Mouse (Mus musculus) stomach, embryonic 16.5 days (tissue): ENCODE results near the gene Exosc6. TPM values are rescaled to one million over a fixed set of nuclear protein-coding genes. Genes with fewer than 3 reads are reported as not detected.

Experiments
- ATAC-seq: fragments of 200-750 bp; cut with Nextera tagmentation; 2 replicates; pipeline ENCODE4 v1.8.0; 2017; ENCODE audit warnings: moderate number of reproducible peaks, moderate TSS enrichment; ENCODE audit not compliant: insufficient read depth, low FRiP score
- H3K27ac ChIP-seq: fragments of 300-500 bp; sonication (generic); 2 replicates; pipeline ENCODE4 v1.5.1; 2014; ENCODE audit warnings: low read length
- H3K27me3 ChIP-seq: fragments of 300-500 bp; sonication (generic); 2 replicates; pipeline ENCODE4 v1.6.1; 2014; ENCODE audit warnings: low read length, control low read depth, mixed read lengths; ENCODE audit not compliant: control insufficient read depth, insufficient read depth
- H3K36me3 ChIP-seq: fragments of 300-500 bp; sonication (generic); 2 replicates; pipeline ENCODE4 v1.6.1; 2014; ENCODE audit warnings: low read length; ENCODE audit not compliant: control insufficient read depth, insufficient read depth
- H3K4me1 ChIP-seq: fragments of 300-500 bp; sonication (generic); 2 replicates; pipeline ENCODE4 v1.6.1; 2014; ENCODE audit warnings: low read length, control low read depth, mixed read lengths; ENCODE audit not compliant: control insufficient read depth, insufficient read depth
- H3K4me2 ChIP-seq: fragments of 300-500 bp; sonication (generic); 2 replicates; pipeline ENCODE4 v1.6.1; 2014; ENCODE audit warnings: low read depth, low read length, mixed read lengths
- H3K4me3 ChIP-seq: fragments of 300-500 bp; sonication (generic); replicated peaks from 2 replicates; pipeline ENCODE4 v1.5.1; 2014; ENCODE audit warnings: mild to moderate bottlenecking, low read length
- H3K9ac ChIP-seq: fragments of 300-500 bp; sonication (generic); 2 replicates; pipeline ENCODE4 v1.6.1; 2014; ENCODE audit warnings: low read length
- H3K9me3 ChIP-seq: fragments of 300-500 bp; sonication (generic); replicated peaks from 2 replicates; pipeline ENCODE4 v1.6.1; 2016; ENCODE audit warnings: low read length, control low read depth; ENCODE audit not compliant: control insufficient read depth
- WGBS: fragments of 180-500 bp; shearing (Covaris S2); extraction: QIAGEN DNeasy Blood & Tissue Kit; methylation state at CpG from one replicate; pipeline ENCODE4 v1.1.7; 2014; 5-methylcytosine and 5-hydroxymethylcytosine counted together
- polyA plus RNA-seq: library from polyadenylated mRNA; unstranded; fragments of >200 nt; fragmentation: Nextera tagmentation; extraction: Ambion mirVana; gene quantifications from 2 replicates; pipeline ENCODE4 v1.2.1, GENCODE M21; 2015

The Exosc6 gene
- polyA plus RNA-seq, 1 experiment from 2014 or later = not detected

DNA sequence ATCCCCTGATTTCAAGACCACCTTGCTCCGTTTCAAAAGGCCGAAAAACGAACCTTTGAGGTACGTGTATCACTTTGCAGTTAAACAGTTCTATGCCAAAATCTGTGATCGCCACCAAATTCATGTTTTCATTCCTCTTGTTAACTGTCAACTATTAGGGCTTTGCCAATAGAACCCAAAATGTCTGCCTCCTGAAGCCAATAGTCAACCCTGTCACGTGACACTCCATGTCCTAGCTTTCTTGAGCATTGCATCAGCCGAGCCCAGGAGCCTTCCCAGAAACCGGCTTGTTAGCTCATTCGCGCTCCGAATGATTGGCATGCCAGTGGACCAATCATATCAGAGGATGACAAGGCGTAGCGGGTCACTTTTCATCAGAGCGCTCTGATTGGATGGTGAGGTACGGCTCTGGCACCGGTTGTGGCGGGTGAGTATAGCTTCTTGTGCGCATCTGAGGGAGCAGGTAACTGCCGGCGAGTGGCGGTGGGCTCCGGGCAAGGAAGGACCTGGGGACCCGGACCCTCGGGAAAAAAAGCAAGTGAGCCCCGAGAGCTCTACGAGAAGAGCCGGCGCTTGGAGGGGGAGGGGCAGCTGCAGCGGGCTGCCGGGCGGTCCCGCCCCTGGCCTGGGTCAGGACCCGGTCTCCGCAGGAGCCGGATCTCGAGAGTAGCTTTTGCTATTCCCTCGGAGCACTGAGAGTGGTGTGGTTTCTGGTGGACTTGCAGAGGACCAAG lies 22.5 kb upstream of the Exosc6 start:
- Histone ChIP-seq H3K36me3 (peaks cover 15% of the 10 kb centered on the region), H3K27me3 (no peaks in the 10 kb centered on the region), H3K27ac (peak overlapping the region; percentile 50), H3K4me1 (peaks cover 9% of the 10 kb centered on the region; the same call in 1 of the 2 replicates), H3K9me3 (no peaks in the 10 kb centered on the region), H3K4me3 (peak overlapping the region; percentile 67), H3K4me2 (peak overlapping the region; percentile 67), H3K9ac (peak overlapping the region; percentile 79)
- WGBS = 5% methylated on average over 37 of the region's 37 CpGs
- peak; percentile 100 for ATAC-seq

GRCm38 (mm10) chr8:111034276-111034675 lies 21.9 kb upstream of the Exosc6 start:
- peak overlapping the region; percentile 67 for H3K4me2 ChIP-seq
- 0 out of 2 replicates have a peak overlapping the region, but pooled peaks have one; percentile 50 for H3K27ac ChIP-seq
- no peaks in the 10 kb centered on the region for H3K27me3 ChIP-seq
- H3K4me1 ChIP-seq = peaks cover 9% of the 10 kb centered on the region; the same call in 1 of the 2 replicates
- ATAC-seq = no peak
- no peaks in the 10 kb centered on the region for H3K9me3 ChIP-seq
- WGBS = 17% methylated on average over 12 of the region's 12 CpGs
- peak overlapping the region; percentile 67 for H3K4me3 ChIP-seq
- peaks cover 20% of the 10 kb centered on the region for H3K36me3 ChIP-seq
- peak overlapping the region; percentile 79 for H3K9ac ChIP-seq

- H3K27ac ChIP-seq = no peak overlapping the region
- no peaks in the 10 kb centered on the region for H3K9me3 ChIP-seq
- H3K9ac ChIP-seq = no peak overlapping the region
- no peak overlapping the region for H3K4me3 ChIP-seq
- WGBS = 92% methylated on average over 15 of the region's 15 CpGs
- H3K4me1 ChIP-seq = peaks cover 9% of the 10 kb centered on the region; the same call in 1 of the 2 replicates
- H3K36me3 ChIP-seq = peaks cover 32% of the 10 kb centered on the region
- ATAC-seq = no peak
- H3K27me3 ChIP-seq = no peaks in the 10 kb centered on the region
- no peak overlapping the region for H3K4me2 ChIP-seq
Observed at GRCm38 (mm10) chr8:111036591-111036990, 19.5 kb upstream of the Exosc6 start.

DNA sequence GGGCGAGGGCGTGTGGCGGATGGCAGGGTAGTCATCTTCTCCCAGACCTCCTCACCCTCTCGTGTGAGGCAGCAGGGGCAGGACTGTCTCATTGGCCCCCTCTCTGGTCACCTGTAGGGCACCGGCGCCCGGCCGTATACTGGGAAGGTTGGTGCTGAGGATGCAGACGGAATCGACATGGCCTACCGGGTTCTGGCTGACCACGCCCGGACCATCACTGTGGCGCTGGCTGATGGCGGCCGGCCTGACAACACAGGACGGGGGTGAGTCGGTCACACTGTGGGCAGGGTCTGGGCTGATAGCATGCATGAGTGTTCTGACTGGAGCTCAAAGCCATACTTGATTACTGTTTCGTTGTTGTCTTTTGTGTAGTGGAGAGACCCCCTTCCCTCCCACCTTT lies 13.6 kb upstream of the Exosc6 start:
- Histone ChIP-seq H3K4me3 (no peak overlapping the region), H3K9ac (no peak overlapping the region), H3K36me3 (peaks cover 63% of the 10 kb centered on the region), H3K4me1 (no peaks in the 10 kb centered on the region), H3K9me3 (no peaks in the 10 kb centered on the region), H3K27me3 (no peaks in the 10 kb centered on the region), H3K27ac (no peak overlapping the region), H3K4me2 (no peak overlapping the region)
- WGBS = 93% methylated on average over 19 of the region's 19 CpGs
- ATAC-seq = no peak

DNA sequence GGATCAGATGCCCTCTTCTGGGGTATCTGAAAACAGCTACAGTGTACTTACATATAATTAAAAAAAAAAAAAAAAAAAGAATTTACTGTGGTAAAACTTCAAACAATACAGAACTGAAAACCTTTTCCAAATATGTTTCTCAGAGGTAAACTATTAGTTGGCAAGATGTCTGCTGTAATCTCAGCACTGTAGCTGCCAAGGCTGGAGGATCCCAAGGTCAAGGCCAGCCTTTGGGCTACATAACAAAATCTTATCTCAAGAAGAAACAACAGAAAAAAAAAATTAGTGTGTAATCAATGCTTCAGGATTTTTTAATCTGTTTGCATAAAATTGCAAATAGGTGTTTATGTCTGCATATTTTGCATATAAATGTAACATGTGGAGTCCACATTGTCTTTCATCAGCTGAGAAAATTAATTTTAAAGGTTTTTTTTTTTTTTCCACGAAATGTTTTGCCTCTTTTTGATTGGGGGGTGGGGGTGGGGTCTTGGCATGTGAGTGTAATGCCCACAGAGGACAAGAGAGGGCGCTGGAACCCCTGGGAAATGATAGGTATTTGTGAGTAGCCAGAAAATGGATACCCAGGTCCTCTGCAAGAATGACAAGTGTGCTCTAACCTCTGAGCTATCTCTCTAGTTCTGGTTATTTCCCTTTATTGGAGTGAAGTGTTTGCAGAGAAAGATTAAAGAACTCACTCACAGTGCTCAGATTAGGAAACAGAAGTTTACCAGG lies 12.0 kb upstream of the Exosc6 start:
- Histone ChIP-seq H3K9ac (no peak overlapping the region), H3K4me3 (no peak overlapping the region), H3K9me3 (no peaks in the 10 kb centered on the region), H3K27me3 (no peaks in the 10 kb centered on the region), H3K4me2 (no peak overlapping the region), H3K27ac (no peak overlapping the region), H3K36me3 (peaks cover 52% of the 10 kb centered on the region), H3K4me1 (no peaks in the 10 kb centered on the region)
- 36% methylated on average over 2 of the region's 2 CpGs for WGBS
- ATAC-seq = no peak

GRCm38 (mm10) chr8:111048694-111049093 lies 7.4 kb upstream of the Exosc6 start:
- Histone ChIP-seq H3K4me2 (no peak overlapping the region), H3K27me3 (no peaks in the 10 kb centered on the region), H3K9ac (no peak overlapping the region), H3K4me3 (no peak overlapping the region), H3K4me1 (no peaks in the 10 kb centered on the region), H3K27ac (no peak overlapping the region), H3K36me3 (peaks cover 47% of the 10 kb centered on the region), H3K9me3 (no peaks in the 10 kb centered on the region)
- WGBS = 92% methylated on average over 2 of the region's 2 CpGs
- ATAC-seq = no peak

DNA sequence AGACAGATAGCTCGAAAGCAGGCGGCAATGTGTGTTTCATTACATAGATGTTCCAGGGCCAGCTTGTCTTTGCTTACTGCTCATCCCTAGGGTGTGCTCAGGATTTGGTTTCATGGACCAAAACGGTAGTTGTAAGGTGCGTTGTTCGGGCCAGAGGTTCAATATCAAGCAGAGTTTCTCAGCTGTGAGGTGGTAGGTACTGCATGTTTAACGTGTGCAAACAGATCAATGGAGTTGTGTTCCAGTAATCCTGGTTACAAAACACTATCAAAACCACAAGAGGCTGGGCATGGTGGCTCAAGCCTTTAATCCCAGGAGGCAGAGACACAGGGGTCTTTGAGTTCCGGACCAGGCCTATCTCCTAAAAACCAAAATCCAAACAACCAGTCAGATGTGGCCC lies 7.0 kb upstream of the Exosc6 start:
- Histone ChIP-seq H3K4me2 (no peak overlapping the region), H3K9me3 (no peaks in the 10 kb centered on the region), H3K9ac (no peak overlapping the region), H3K27ac (no peak overlapping the region), H3K4me1 (no peaks in the 10 kb centered on the region), H3K27me3 (no peaks in the 10 kb centered on the region), H3K36me3 (peaks cover 50% of the 10 kb centered on the region), H3K4me3 (no peak overlapping the region)
- ATAC-seq = no peak
- 89% methylated on average over 7 of the region's 7 CpGs for WGBS

DNA sequence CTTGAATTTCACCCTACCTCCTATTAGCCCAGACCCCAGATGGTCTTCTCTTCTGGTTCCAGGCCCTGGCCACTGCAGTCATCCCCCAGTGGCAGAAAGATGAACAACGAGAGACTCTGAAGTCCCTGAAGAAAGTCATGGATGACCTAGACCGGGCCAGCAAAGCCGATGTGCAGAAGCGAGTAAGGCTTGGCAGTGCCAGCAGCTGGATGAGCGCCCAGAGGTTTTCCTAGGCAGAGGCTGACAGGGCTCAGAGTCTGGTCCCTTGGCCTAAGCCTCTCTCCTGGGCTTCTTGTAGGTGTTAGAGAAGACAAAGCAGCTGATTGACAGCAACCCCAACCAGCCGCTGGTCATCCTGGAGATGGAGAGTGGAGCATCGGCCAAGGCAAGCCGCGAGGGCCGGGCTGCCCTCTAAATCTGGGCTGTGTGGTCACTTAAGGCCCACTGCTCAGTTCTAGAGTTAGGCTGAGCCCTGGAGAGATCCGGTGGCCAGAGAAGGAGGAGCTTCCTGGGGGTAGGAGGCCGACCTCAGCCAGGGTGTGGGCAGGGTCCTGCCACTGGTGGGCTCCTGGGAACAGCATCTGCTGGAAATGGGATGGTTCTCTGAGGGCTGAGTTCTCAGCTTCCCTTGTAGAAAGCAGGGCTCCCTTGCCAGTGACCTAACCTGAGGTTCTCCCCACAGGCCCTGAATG lies 2.2 kb upstream of the Exosc6 start:
- no peak for ATAC-seq
- WGBS = 94% methylated on average over 12 of the region's 12 CpGs
- Histone ChIP-seq H3K4me1 (peaks cover 11% of the 10 kb centered on the region), H3K36me3 (peaks cover 45% of the 10 kb centered on the region), H3K27ac (no peak overlapping the region), H3K9ac (no peak overlapping the region), H3K27me3 (no peaks in the 10 kb centered on the region), H3K4me2 (no peak overlapping the region), H3K9me3 (no peaks in the 10 kb centered on the region), H3K4me3 (no peak overlapping the region)
